Mouse (Mus musculus) C2C12 (cell line): Measurements from ENCODE around the gene Ubald2. TPM values are rescaled to one million over a fixed set of nuclear protein-coding genes. Genes with fewer than 3 reads are reported as not detected.

Experiments
- H3K27me3 ChIP-seq: one replicate; pipeline ENCODE4 v1.6.1; 2011; ENCODE audit not compliant: control insufficient read depth, insufficient read depth, insufficient read length
- H3K36me3 ChIP-seq: one replicate; pipeline ENCODE4 v1.6.1; 2011; ENCODE audit not compliant: control insufficient read depth, insufficient read depth
- H3K4me3 ChIP-seq: one replicate; pipeline ENCODE4 v1.5.1; 2011; ENCODE audit warnings: mild to moderate bottlenecking, control low read depth; ENCODE audit not compliant: poor library complexity, insufficient read depth, severe bottlenecking
- H3K79me2 ChIP-seq: one replicate; pipeline ENCODE4 v1.6.1; 2011; ENCODE audit not compliant: control insufficient read depth, insufficient read depth
- H3K79me3 ChIP-seq: one replicate; pipeline ENCODE4 v1.6.1; 2011; ENCODE audit warnings: low read depth, control low read depth
- H3ac ChIP-seq: one replicate; pipeline ENCODE3; 2011; ENCODE audit warnings: low read depth; ENCODE audit not compliant: control insufficient read depth, insufficient read length
- CEBPB ChIP-seq: IDR thresholded peaks from one replicate; pipeline ENCODE4 v1.6.1; 2011; ENCODE audit warnings: low read depth, mild to moderate bottlenecking, control low read depth, moderate library complexity
- CTCF ChIP-seq: IDR thresholded peaks from one replicate; pipeline ENCODE4 v1.5.1; 2011; ENCODE audit not compliant: control insufficient read depth, insufficient read depth, insufficient read length
- FOSL1 ChIP-seq: IDR thresholded peaks from one replicate; pipeline ENCODE4 v1.8.0; 2011; ENCODE audit warnings: mild to moderate bottlenecking, low read length; ENCODE audit not compliant: poor library complexity, insufficient read depth, severe bottlenecking
- MAX ChIP-seq: IDR thresholded peaks from one replicate; pipeline ENCODE4 v1.6.1; 2011; ENCODE audit warnings: mild to moderate bottlenecking, control low read depth
- MYOD1 ChIP-seq: IDR thresholded peaks from one replicate; pipeline ENCODE4 v1.6.1; 2011; ENCODE audit warnings: low read depth; ENCODE audit not compliant: control insufficient read depth, insufficient read length
- MYOG ChIP-seq: IDR thresholded peaks from one replicate; pipeline ENCODE4 v1.6.1; 2011; ENCODE audit not compliant: control insufficient read depth, insufficient read length; ENCODE audit errors: extremely low read depth
- USF1 ChIP-seq: IDR thresholded peaks from one replicate; pipeline ENCODE4 v1.6.1; 2011; ENCODE audit warnings: low read depth, mild to moderate bottlenecking, control low read depth, moderate library complexity
- polyA plus RNA-seq: library from polyadenylated mRNA; unstranded; fragments of >200 nt; fragmentation: generic; extraction: Trizol; gene quantifications from one replicate; pipeline ENCODE4 v1.2.1, GENCODE M21; 2012; ENCODE audit warnings: missing spikeins

Gene Ubald2
- polyA plus RNA-seq, 1 experiment = 126 TPM

DNA sequence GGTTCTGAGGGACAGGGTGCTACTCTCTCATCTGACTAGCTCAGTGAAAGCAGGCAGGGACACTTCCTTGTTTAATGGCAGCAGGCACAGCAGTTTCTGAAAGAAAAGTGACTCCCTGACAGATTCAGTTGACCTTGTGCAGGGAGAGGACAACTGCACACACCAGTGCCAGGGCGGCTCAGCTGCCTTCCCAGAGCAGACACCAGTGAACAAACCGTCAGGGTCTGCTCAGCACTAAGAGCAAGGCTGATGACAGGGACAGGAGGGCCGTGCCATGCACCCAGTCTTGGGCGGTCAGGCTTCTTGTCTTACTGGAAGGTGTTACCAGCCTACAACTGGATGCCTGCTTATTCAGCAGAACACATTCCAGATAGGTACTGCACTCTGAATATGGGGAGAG lies 37.0 kb downstream of the Ubald2 start:
- peaks cover 63% of the 10 kb centered on the region for H3K36me3 ChIP-seq
- TF ChIP-seq MYOD1 = no peak
- TF ChIP-seq USF1 = no peak
- no peak for TF ChIP-seq MYOG
- TF ChIP-seq CTCF = no peak
- no peaks in the 10 kb centered on the region for H3K79me2 ChIP-seq
- H3K27me3 ChIP-seq = no peaks in the 10 kb centered on the region
- H3K4me3 ChIP-seq = no peak overlapping the region
- H3K79me3 ChIP-seq = no peaks in the 10 kb centered on the region
- no peak overlapping the region for H3ac ChIP-seq

DNA sequence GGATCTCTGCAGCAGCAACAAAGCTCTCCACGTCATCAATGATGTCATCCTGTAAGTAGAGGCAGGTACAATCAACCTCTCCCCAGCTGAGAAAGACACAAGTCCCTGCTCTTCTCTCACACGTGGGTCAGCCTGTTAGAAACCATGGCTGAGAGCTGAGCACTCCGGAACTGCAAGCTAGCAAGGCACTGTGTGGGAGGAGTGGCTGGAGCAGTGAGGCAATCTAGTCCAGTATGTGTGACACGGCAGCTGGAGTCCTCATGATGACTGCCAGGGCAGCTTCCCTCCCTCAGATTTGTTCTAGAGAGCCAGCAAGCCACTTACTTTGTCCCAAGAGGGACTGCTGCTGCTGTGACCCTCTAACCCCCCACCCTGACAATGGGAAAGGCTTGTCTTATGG lies 38.4 kb downstream of the Ubald2 start:
- H3K36me3 ChIP-seq = peaks cover 76% of the 10 kb centered on the region
- H3K27me3 ChIP-seq = no peaks in the 10 kb centered on the region

DNA sequence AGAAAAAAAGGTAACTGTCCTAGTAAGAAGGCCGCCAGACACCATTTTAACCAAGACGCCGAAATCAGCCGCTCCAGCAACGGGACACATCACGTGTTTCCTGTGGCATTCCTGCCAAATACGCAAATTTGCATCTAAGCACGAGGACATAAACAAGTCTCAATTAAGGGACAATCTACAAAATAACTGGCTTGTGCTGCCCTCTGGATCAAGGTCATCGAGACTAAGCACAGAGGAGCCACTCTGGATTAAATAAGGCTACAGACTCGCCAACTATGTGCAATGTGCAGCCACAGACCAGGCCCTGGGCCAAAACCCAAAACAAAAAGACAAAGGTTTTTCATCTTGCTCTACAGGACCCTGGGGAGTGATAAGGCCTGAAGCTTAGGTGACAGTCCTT lies 42.1 kb downstream of the Ubald2 start:
- Histone ChIP-seq H3K4me3 (no peak overlapping the region), H3K27me3 (no peaks in the 10 kb centered on the region), H3K79me2 (peaks cover 5% of the 10 kb centered on the region), H3K36me3 (peaks cover 96% of the 10 kb centered on the region), H3ac (no peak overlapping the region), H3K79me3 (peaks cover 3% of the 10 kb centered on the region)
- TF ChIP-seq USF1 (no peak), MYOG (no peak), CEBPB (no peak), MYOD1 (no peak), MAX (no peak), FOSL1 (no peak), CTCF (no peak)

More for the DNA sequence above, 38.4 kb downstream of the Ubald2 start:
- H3K4me3 ChIP-seq = no peak overlapping the region
- no peak overlapping the region for H3ac ChIP-seq
- H3K79me2 ChIP-seq = no peaks in the 10 kb centered on the region
- no peaks in the 10 kb centered on the region for H3K79me3 ChIP-seq
- TF ChIP-seq MYOG = no peak
- no peak for TF ChIP-seq CEBPB
- TF ChIP-seq FOSL1 = no peak
- no peak for TF ChIP-seq CTCF
- TF ChIP-seq MYOD1 = no peak
- TF ChIP-seq MAX = no peak
- no peak for TF ChIP-seq USF1

- TF ChIP-seq CEBPB (no peak), MYOD1 (no peak), MAX (no peak), MYOG (no peak), USF1 (no peak), CTCF (no peak)
- H3K79me3 ChIP-seq = peaks cover 3% of the 10 kb centered on the region
Observed at GRCm38 (mm10) chr11:116476696-116477095, 42.8 kb downstream of the Ubald2 start.

DNA sequence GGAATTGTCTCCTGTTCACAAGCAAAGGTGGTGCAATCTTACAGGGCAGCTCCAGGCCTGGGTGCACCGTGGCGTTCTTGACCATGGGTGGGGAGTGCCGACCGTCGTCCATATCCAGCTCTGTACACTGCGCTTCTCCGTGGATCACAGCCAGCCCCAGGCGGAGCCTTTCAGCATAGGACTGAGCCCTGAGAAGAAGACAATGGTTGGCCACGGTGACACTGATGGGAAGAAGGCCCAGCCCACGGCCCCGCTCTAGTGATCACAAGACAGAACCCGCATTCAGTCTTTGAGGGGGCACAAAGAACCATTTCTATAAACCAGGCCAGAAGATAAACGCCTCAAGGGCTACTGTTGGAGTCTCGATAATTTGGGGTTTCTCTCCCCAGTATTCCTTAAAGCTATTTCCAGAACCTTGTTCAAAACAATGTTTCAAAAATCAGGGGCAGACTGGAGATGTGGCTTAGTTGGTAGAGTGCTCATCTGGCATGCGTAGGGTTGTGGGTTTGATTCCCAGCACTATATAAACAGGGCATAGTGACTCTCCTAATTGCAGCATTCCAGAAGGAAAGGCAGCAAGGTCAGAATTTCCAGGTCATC lies 43.4 kb downstream of the Ubald2 start:
- TF ChIP-seq MYOD1 = no peak
- TF ChIP-seq CEBPB = no peak
- TF ChIP-seq USF1 = no peak
- TF ChIP-seq MAX = no peak
- TF ChIP-seq MYOG = no peak
- no peak for TF ChIP-seq FOSL1
- TF ChIP-seq CTCF = no peak
- Histone ChIP-seq H3K36me3 (peaks cover 91% of the 10 kb centered on the region), H3K4me3 (no peak overlapping the region), H3K79me3 (peaks cover 3% of the 10 kb centered on the region), H3K27me3 (no peaks in the 10 kb centered on the region), H3ac (no peak overlapping the region), H3K79me2 (peaks cover 17% of the 10 kb centered on the region)

More at GRCm38 (mm10) chr11:116476696-116477095, 42.8 kb downstream of the Ubald2 start:
- H3K4me3 ChIP-seq = no peak overlapping the region
- peaks cover 94% of the 10 kb centered on the region for H3K36me3 ChIP-seq
- no peak overlapping the region for H3ac ChIP-seq
- H3K27me3 ChIP-seq = no peaks in the 10 kb centered on the region
- peaks cover 11% of the 10 kb centered on the region for H3K79me2 ChIP-seq

DNA sequence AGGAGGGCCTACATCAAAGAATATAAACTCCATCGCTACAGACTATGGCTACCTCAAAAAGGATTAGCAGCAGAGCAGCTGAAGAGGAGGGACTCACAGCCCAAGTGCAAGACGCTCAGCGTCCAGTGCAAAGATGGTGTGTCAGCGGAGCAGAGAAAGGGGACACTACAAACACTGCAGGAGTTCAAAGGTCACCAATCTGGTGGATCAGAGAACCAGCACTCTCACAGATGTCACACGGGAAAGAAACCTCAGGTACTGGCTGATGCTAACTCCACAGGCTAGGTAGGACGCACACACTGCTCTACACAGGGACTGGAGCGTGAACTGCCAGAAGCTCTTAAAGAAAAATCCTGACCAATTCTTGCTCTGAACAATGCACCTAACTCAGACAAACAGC lies 45.1 kb downstream of the Ubald2 start:
- Histone ChIP-seq H3K79me3 (peaks cover 9% of the 10 kb centered on the region), H3ac (no peak overlapping the region), H3K36me3 (peaks cover 90% of the 10 kb centered on the region), H3K27me3 (no peaks in the 10 kb centered on the region), H3K4me3 (no peak overlapping the region), H3K79me2 (peaks cover 30% of the 10 kb centered on the region)
- TF ChIP-seq MYOG (no peak), USF1 (no peak), MYOD1 (no peak), CEBPB (no peak), FOSL1 (no peak), MAX (no peak), CTCF (no peak)
